Mouse (Mus musculus) neutrophil, adult 83 days (primary cell): Measurements from ENCODE around the gene Hps1. TPM values are rescaled to one million over a fixed set of nuclear protein-coding genes. Genes with fewer than 3 reads are reported as not detected.

Experiments used
- total RNA-seq, 2 experiments: library from RNA; stranded (reverse); gene quantifications; one replicate each; pipeline ENCODE4 v1.2.4; 2023

Hps1 gene
- 10 to 100 TPM; 18.7 to 20.4 TPM for total RNA-seq

GRCm38 (mm10) chr19:42779531-42780155, at the start of gene Hps1:
Hps1 (minus strand) TSS chr19:42779978.

GRCm38 (mm10) chr19:42752363-42752931, 27.3 kb downstream of the Hps1 start, which contains the start of gene Pyroxd2:
Pyroxd2 (minus strand) TSS chr19:42752775.

Other genes starting within 250 kb of the Hps1 start
- gene Loxl4, start 167.2 kb downstream of the Hps1 start, total RNA-seq: under 1 TPM; 0.20 to 0.77 TPM
- gene Pyroxd2, start 27.2 kb downstream of the Hps1 start, total RNA-seq: 1 to 10 TPM; 4.6 to 7.6 TPM